Mouse (Mus musculus) heart, embryonic 15.5 days (tissue): Measurements from ENCODE around the gene Cby1. TPM values are rescaled to one million over a fixed set of nuclear protein-coding genes. Genes with fewer than 3 reads are reported as not detected.
"Not testable (repeated sequence)": the region's sequence is repeated elsewhere in the genome, so short reads cannot be mapped to it uniquely, and the experiment has no call there.

Experiments
- ATAC-seq: fragments of 200-750 bp; cut with Nextera tagmentation; replicated peaks from 2 replicates; pipeline ENCODE4 v1.8.0; 2017; ENCODE audit warnings: low read depth, moderate TSS enrichment; ENCODE audit not compliant: insufficient number of reproducible peaks, insufficient read depth, low FRiP score
- H3K27ac ChIP-seq: fragments of 300-500 bp; sonication (generic); 2 replicates; pipeline ENCODE4 v1.5.1; 2015; ENCODE audit warnings: mild to moderate bottlenecking, inconsistent platforms
- H3K27me3 ChIP-seq: fragments of 300-500 bp; sonication (generic); 2 replicates; pipeline ENCODE4 v1.6.1; 2015; ENCODE audit warnings: inconsistent platforms
- H3K36me3 ChIP-seq: fragments of 300-500 bp; sonication (generic); 2 replicates; pipeline ENCODE4 v1.6.1; 2015; ENCODE audit warnings: mild to moderate bottlenecking, inconsistent platforms
- H3K4me1 ChIP-seq: fragments of 300-500 bp; sonication (generic); replicated peaks from 2 replicates; pipeline ENCODE4 v1.6.1; 2015; ENCODE audit warnings: inconsistent platforms
- H3K4me2 ChIP-seq: fragments of 300-500 bp; sonication (generic); 2 replicates; pipeline ENCODE4 v1.6.1; 2015; ENCODE audit warnings: inconsistent platforms, mild to moderate bottlenecking, moderate library complexity
- H3K4me3 ChIP-seq: fragments of 300-500 bp; sonication (generic); 2 replicates; pipeline ENCODE4 v1.5.1; 2015; ENCODE audit warnings: mild to moderate bottlenecking, inconsistent platforms
- H3K9ac ChIP-seq: fragments of 300-500 bp; sonication (generic); 2 replicates; pipeline ENCODE4 v1.6.1; 2015; ENCODE audit warnings: mild to moderate bottlenecking, inconsistent platforms
- H3K9me3 ChIP-seq: fragments of 300-500 bp; sonication (generic); replicated peaks from 2 replicates; pipeline ENCODE4 v1.6.1; 2016; ENCODE audit warnings: inconsistent platforms
- WGBS: fragments of 180-500 bp; shearing (Covaris S2); methylation state at CpG from one replicate; pipeline ENCODE4 v1.1.7; 2015; ENCODE audit warnings: mixed read lengths; 5-methylcytosine and 5-hydroxymethylcytosine counted together
- polyA plus RNA-seq: library from polyadenylated mRNA; unstranded; fragments of >200 nt; fragmentation: Nextera tagmentation; extraction: Ambion mirVana; gene quantifications from 2 replicates; pipeline ENCODE4 v1.2.1, GENCODE M21; 2015

The Cby1 gene
- polyA plus RNA-seq, 1 experiment from 2014 or later: 52.5 TPM

- Histone ChIP-seq H3K9ac (no peak overlapping the region), H3K27ac (no peak overlapping the region), H3K4me3 (no peak overlapping the region), H3K9me3 (0 out of 2 replicates have a peak, but pooled peaks cover 3% of the 10 kb centered on the region), H3K27me3 (no peaks in the 10 kb centered on the region), H3K4me1 (no peaks in the 10 kb centered on the region), H3K36me3 (no peaks in the 10 kb centered on the region), H3K4me2 (no peak overlapping the region)
- ATAC-seq: no peak
Observed at GRCm38 (mm10) chr15:79650569-79650968, 8.4 kb upstream of the Cby1 start.

GRCm38 (mm10) chr15:79651481-79651880 is 7.5 kb upstream of the Cby1 start:
- 76% methylated on average over 4 of the region's 4 CpGs for WGBS
- no peaks in the 10 kb centered on the region for H3K27me3 ChIP-seq
- H3K4me1 ChIP-seq: no peaks in the 10 kb centered on the region
- no peaks in the 10 kb centered on the region for H3K36me3 ChIP-seq
- ATAC-seq: no peak
- 0 out of 2 replicates have a peak, but pooled peaks cover 3% of the 10 kb centered on the region for H3K9me3 ChIP-seq
- H3K27ac ChIP-seq: no peak overlapping the region
- no peak overlapping the region for H3K4me2 ChIP-seq
- H3K9ac ChIP-seq: no peak overlapping the region
- no peak overlapping the region for H3K4me3 ChIP-seq

- no peak overlapping the region for H3K9ac ChIP-seq
- 0 out of 2 replicates have a peak, but pooled peaks cover 3% of the 10 kb centered on the region for H3K9me3 ChIP-seq
- no peaks in the 10 kb centered on the region for H3K36me3 ChIP-seq
- WGBS: 88% methylated on average over 14 of the region's 14 CpGs
- H3K27ac ChIP-seq: no peak overlapping the region
- no peaks in the 10 kb centered on the region for H3K27me3 ChIP-seq
- no peak for ATAC-seq
- H3K4me2 ChIP-seq: no peak overlapping the region
- H3K4me3 ChIP-seq: no peak overlapping the region
- peaks cover 15% of the 10 kb centered on the region for H3K4me1 ChIP-seq
Observed at GRCm38 (mm10) chr15:79656451-79656850, 2.5 kb upstream of the Cby1 start.

GRCm38 (mm10) chr15:79657837-79658530 is 1.0 kb upstream of the Cby1 start:
- Histone ChIP-seq H3K4me2 (peak overlapping the region; percentile 98), H3K27ac (peak overlapping the region; percentile 93), H3K9me3 (no peaks in the 10 kb centered on the region), H3K36me3 (no peaks in the 10 kb centered on the region; the same call in 1 of the 2 replicates), H3K4me3 (peak overlapping the region; percentile 81), H3K27me3 (no peaks in the 10 kb centered on the region), H3K4me1 (peaks cover 15% of the 10 kb centered on the region), H3K9ac (peak overlapping the region; percentile 60)
- 3% methylated on average over 16 of the region's 16 CpGs for WGBS
- no peak for ATAC-seq

- Histone ChIP-seq H3K27ac (no peak overlapping the region), H3K9me3 (no peaks in the 10 kb centered on the region), H3K27me3 (no peaks in the 10 kb centered on the region), H3K36me3 (no peaks in the 10 kb centered on the region; the same call in 1 of the 2 replicates), H3K4me3 (no peak overlapping the region), H3K9ac (no peak overlapping the region), H3K4me1 (peaks cover 26% of the 10 kb centered on the region), H3K4me2 (no peak overlapping the region)
- no peak for ATAC-seq
- WGBS: 75% methylated on average over 4 of the region's 4 CpGs
Observed at GRCm38 (mm10) chr15:79661852-79662251, 2.9 kb downstream of the Cby1 start.

- Histone ChIP-seq H3K27me3 (no peaks in the 10 kb centered on the region), H3K36me3 (no peaks in the 10 kb centered on the region; the same call in 1 of the 2 replicates), H3K9ac (no peak overlapping the region), H3K27ac (no peak overlapping the region), H3K4me1 (peaks cover 31% of the 10 kb centered on the region), H3K4me2 (no peak overlapping the region), H3K4me3 (no peak overlapping the region), H3K9me3 (no peaks in the 10 kb centered on the region)
- WGBS: 84% methylated on average over 8 of the region's 8 CpGs
- ATAC-seq: no peak
Observed at GRCm38 (mm10) chr15:79664666-79665065, 5.7 kb downstream of the Cby1 start.

GRCm38 (mm10) chr15:79669195-79669594 is 10.2 kb downstream of the Cby1 start:
- Histone ChIP-seq H3K27ac (peak overlapping the region; percentile 42; the same call in 1 of the 2 replicates), H3K36me3 (peaks cover 25% of the 10 kb centered on the region), H3K9ac (peak overlapping the region; percentile 21; the same call in 1 of the 2 replicates), H3K9me3 (no peaks in the 10 kb centered on the region), H3K4me1 (peaks cover 37% of the 10 kb centered on the region), H3K4me2 (no peak overlapping the region), H3K27me3 (no peaks in the 10 kb centered on the region), H3K4me3 (no peak overlapping the region)
- ATAC-seq: 0 out of 2 replicates have a peak, but pooled peaks have one; percentile 23
- 62% methylated on average over 10 of the region's 10 CpGs for WGBS

- peak within 1 kb of the TSS; percentile 92 for H3K9ac ChIP-seq
Observed at GRCm38 (mm10) chr15:79670249-79670971, 11.4 kb downstream of the Cby1 start, which contains the start of gene Tomm22. Tomm22 (plus strand) TSS chr15:79670861.

GRCm38 (mm10) chr15:79670972-79671299 is 11.9 kb downstream of the Cby1 start:
- Histone ChIP-seq H3K9me3 (no peaks in the 10 kb centered on the region), H3K9ac (peak overlapping the region; percentile 92), H3K36me3 (peaks cover 41% of the 10 kb centered on the region), H3K27me3 (no peaks in the 10 kb centered on the region), H3K4me2 (peak overlapping the region; percentile 83), H3K27ac (peak overlapping the region; percentile 63), H3K4me1 (peaks cover 35% of the 10 kb centered on the region), H3K4me3 (peak overlapping the region; percentile 96)
- ATAC-seq: peak; percentile 36; the same call in 1 of the 2 replicates
- WGBS: under 1% methylated on average over 37 of the region's 37 CpGs

More at GRCm38 (mm10) chr15:79670249-79670971, 11.4 kb downstream of the Cby1 start, which contains the start of gene Tomm22:
- 17% methylated on average over 33 of the region's 33 CpGs for WGBS
- peaks cover 37% of the 10 kb centered on the region for H3K4me1 ChIP-seq
- no peaks in the 10 kb centered on the region for H3K9me3 ChIP-seq
- H3K36me3 ChIP-seq: peaks cover 37% of the 10 kb centered on the region
- peak within 1 kb of the TSS; percentile 83 for H3K4me2 ChIP-seq
- peak within 1 kb of the TSS; percentile 96 for H3K4me3 ChIP-seq
- peak; percentile 90 for ATAC-seq
- peak within 1 kb of the TSS; percentile 63 for H3K27ac ChIP-seq
- no peaks in the 10 kb centered on the region for H3K27me3 ChIP-seq

GRCm38 (mm10) chr15:79671828-79672348 is 12.9 kb downstream of the Cby1 start:
- ATAC-seq, H3K27me3 ChIP-seq, H3K9me3 ChIP-seq, H3K27ac ChIP-seq: not testable (repeated sequence)
- Histone ChIP-seq H3K4me1 (peaks cover 25% of the 10 kb centered on the region), H3K36me3 (peaks cover 45% of the 10 kb centered on the region), H3K9ac (peak overlapping the region; percentile 8; the same call in 1 of the 2 replicates), H3K4me3 (peak overlapping the region; percentile 96), H3K4me2 (peak overlapping the region; percentile 83)
- WGBS: 69% methylated on average over 11 of the region's 11 CpGs

- H3K9me3 ChIP-seq: no peaks in the 10 kb centered on the region
- peaks cover 33% of the 10 kb centered on the region for H3K36me3 ChIP-seq
- H3K27me3 ChIP-seq: no peaks in the 10 kb centered on the region
- 86% methylated on average over 2 of the region's 2 CpGs for WGBS
- H3K4me3 ChIP-seq: no peak overlapping the region
- no peak overlapping the region for H3K4me2 ChIP-seq
- H3K27ac ChIP-seq: no peak overlapping the region
- ATAC-seq: no peak
- H3K9ac ChIP-seq: no peak overlapping the region
- H3K4me1 ChIP-seq: peaks cover 22% of the 10 kb centered on the region
Observed at GRCm38 (mm10) chr15:79677936-79678335, 18.9 kb downstream of the Cby1 start.
